Mouse (Mus musculus) frontal cortex, postnatal 14 days (tissue): ENCODE results near the gene Fgfr2.

Experiments used
- DNase-seq, 2 experiments: peaks; one replicate each; pipeline ENCODE4 v3.0.0; 2022; ENCODE audit warnings: low spot score in 2 of 2

The Fgfr2 gene

GRCm38 (mm10) chr7:132690716-132691472, 432.3 kb downstream of the Fgfr2 start:
- no peak for DNase-seq

- no peak for DNase-seq
Measured at GRCm38 (mm10) chr7:132689722-132690121, 433.4 kb downstream of the Fgfr2 start.

- DNase-seq = no peak
Measured at GRCm38 (mm10) chr7:132688721-132689120, 434.4 kb downstream of the Fgfr2 start.

GRCm38 (mm10) chr7:132687897-132688296, 435.3 kb downstream of the Fgfr2 start:
- DNase-seq = no peak

GRCm38 (mm10) chr7:132686515-132686914, 436.6 kb downstream of the Fgfr2 start:
- no peak for DNase-seq

DNA sequence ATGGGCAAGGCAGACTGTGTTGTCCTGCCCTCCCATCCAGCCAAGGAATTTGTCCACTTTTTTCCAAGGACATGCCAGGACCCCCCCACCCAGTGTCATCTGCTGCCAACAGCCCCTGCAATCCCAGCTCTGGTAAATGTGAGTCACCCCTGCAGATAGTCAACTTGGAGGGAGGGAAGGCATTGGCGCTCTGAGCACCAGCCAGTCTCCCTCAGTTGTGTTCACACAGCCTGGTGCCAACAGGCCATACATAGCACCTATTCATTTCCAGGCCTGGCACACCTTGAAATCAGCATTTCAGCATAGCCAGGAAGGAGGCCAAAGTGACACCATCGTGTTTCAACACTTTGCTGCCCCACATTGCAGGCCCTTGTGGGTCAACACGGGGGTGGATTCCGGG, 439.2 kb downstream of the Fgfr2 start:
- no peak for DNase-seq

GRCm38 (mm10) chr7:132682901-132683300, 440.2 kb downstream of the Fgfr2 start:
- no peak for DNase-seq

DNA sequence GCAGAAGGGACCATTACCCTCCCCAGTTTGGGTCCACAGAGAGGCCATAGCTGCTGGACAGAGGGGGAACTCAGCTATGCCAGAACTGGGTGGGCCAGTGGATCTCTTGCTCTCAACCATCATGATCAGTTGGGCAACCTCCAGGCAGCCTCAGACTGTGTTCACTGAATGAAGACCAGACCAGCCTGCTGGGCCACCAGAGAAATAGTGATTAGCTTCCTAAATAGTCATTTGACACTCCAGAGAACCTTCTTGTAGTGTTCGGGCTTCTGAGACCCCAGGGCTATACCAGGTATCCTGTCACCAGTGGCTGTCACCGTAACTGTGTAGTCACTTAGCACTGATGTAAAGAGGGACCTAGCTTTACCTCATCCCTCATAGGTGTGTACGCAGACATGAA, 440.8 kb downstream of the Fgfr2 start:
- no peak for DNase-seq

DNA sequence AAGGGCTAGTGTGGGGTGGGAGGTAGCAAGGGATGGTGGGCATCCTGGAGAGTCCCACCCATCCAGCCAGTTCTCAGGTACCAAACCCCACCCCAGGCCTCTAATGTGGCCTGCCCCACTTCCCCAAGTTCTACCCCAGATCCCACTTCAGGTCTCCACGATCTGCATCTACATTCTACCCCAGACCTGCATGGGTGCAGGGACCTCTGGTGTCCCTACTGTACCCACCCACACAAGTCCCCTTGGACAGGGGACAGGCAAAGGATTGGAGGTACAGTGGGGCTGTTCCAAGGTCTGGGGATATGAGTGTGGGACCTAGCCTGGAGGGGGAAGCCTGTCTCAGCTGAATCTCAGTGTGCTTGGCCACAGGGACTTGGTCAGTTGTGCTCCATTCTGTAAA, 441.3 kb downstream of the Fgfr2 start:
- DNase-seq = no peak

- DNase-seq = no peak
Measured at GRCm38 (mm10) chr7:132681296-132681695, 441.9 kb downstream of the Fgfr2 start.

- no peak for DNase-seq
Measured at GRCm38 (mm10) chr7:132679549-132679948, 443.6 kb downstream of the Fgfr2 start.

- no peak for DNase-seq
Measured at GRCm38 (mm10) chr7:132679117-132679516, 444.0 kb downstream of the Fgfr2 start.

- no peak for DNase-seq
Measured at GRCm38 (mm10) chr7:132675922-132676321, 447.2 kb downstream of the Fgfr2 start.

GRCm38 (mm10) chr7:132673931-132674755, 449.0 kb downstream of the Fgfr2 start:
- no peak for DNase-seq

GRCm38 (mm10) chr7:132672481-132672959, 450.6 kb downstream of the Fgfr2 start:
- DNase-seq = no peak

DNA sequence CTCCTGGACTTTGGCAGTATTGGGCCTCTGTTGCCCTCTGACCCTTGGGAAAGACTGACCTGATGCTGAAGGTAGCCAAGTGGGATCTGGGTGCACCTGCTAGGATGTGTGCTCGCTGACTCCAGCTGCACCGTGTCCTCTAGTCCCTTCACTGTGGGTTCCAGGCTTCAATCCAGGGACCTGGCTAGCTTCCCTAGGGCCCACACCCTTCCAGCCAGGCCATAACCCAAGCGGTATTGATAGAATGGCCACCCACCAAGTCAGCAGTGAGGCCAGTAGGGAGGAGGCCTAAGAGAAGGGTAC, 452.3 kb downstream of the Fgfr2 start:
- no peak for DNase-seq

DNA sequence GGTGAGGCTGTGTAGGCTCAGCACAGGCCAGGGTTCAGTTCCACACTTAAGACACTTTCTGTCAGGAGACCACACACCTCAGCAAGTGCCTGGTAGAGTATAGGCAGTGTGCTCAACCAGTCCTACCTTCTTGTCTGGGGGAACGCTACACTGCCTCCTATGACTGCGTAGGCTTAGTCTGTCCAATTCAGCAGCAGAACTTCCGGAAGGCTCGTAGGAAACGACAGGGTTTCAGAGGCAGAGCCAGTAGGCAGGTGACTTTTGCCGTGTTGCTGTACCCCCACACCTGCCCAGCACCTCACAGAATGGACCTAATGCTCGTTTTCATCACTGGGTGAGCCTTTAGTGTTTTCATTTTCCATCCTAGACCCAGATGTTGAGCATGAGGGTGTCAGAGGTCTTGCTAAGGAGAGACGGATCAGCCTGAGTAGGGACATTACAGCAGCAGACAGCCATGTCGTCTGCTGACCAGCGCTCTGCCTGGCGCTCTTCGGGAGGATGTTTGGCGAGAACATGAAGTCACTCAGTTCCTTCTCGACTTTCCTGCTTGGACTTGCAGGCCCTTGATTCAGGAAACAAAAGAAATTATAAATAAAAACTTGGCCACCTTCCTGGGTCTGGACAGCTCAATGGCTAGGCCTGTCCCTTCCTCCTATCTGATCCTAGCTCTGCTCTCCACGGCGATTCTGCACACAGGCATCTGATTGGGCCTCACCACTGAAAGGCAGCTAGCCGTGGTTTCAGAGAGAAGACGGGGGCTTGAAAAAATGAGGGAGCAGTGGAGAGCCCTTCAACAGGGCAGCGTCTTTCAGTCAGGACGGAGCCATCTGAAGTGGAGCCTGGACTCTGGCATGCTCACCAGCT, 452.9 kb downstream of the Fgfr2 start:
- DNase-seq = no peak

GRCm38 (mm10) chr7:132668604-132669003, 454.5 kb downstream of the Fgfr2 start:
- no peak for DNase-seq

- DNase-seq = no peak
Measured at GRCm38 (mm10) chr7:132666516-132666915, 456.6 kb downstream of the Fgfr2 start.

- no peak for DNase-seq
Measured at GRCm38 (mm10) chr7:132665664-132666382, 457.3 kb downstream of the Fgfr2 start.

DNA sequence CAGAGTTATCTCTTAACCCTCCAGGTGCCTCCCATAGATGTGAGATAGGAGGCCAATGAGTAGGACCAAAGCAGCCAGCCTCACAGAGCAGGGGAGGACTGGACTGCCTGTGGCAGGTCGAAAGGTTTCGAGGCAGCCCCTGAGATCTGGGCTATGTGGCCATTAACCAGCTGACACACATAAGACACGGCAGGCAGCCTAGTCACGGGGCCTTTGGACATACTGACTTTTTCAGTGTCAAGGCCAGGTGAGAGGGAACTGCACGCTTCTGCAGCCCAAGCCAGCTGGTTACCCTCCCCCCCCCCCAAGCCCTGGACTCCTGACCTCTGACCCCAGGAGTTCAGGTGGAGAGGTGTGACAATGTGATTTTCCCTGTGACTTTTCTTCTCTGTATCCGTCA, 458.3 kb downstream of the Fgfr2 start:
- DNase-seq = no peak
